Mouse (Mus musculus) forebrain, embryonic 11.5 days (tissue): ENCODE measurements at regions not wholly inside any gene's neighbourhood (a gene's known extent, or its start where the extent isn't known, plus 50 kb on each side); places are given as distances from the start of the nearest gene placed in this dataset.
"Not testable (repeated sequence)": the region's sequence is repeated elsewhere in the genome, so short reads cannot be mapped to it uniquely, and the experiment has no call there.

Source experiments
- ATAC-seq: fragments of 200-750 bp; cut with Nextera tagmentation; replicated peaks from 2 replicates; pipeline ENCODE4 v1.8.0; 2017; ENCODE audit warnings: moderate TSS enrichment; ENCODE audit not compliant: low FRiP score
- DNase-seq: peaks from one replicate; pipeline ENCODE4 v3.0.0-alpha.2; 2017; ENCODE audit warnings: low spot score
- H3K27ac ChIP-seq: fragments of 300-500 bp; sonication (generic); 2 replicates; pipeline ENCODE4 v1.5.1; 2014; ENCODE audit warnings: low read depth, low read length
- H3K27me3 ChIP-seq: fragments of 300-500 bp; sonication (generic); 2 replicates; pipeline ENCODE4 v1.6.1; 2014; ENCODE audit warnings: mild to moderate bottlenecking, low read length, mixed read lengths; ENCODE audit not compliant: control insufficient read depth, insufficient read depth
- H3K36me3 ChIP-seq: fragments of 300-500 bp; sonication (generic); 2 replicates; pipeline ENCODE4 v1.6.1; 2014; ENCODE audit warnings: mild to moderate bottlenecking, low read length, moderate library complexity, mixed read lengths; ENCODE audit not compliant: control insufficient read depth, insufficient read depth
- H3K4me1 ChIP-seq: fragments of 300-500 bp; sonication (generic); replicated peaks from 2 replicates; pipeline ENCODE4 v1.6.1; 2014; ENCODE audit warnings: low read length, mixed read lengths; ENCODE audit not compliant: control insufficient read depth, insufficient read depth
- H3K4me2 ChIP-seq: fragments of 300-500 bp; sonication (generic); 2 replicates; pipeline ENCODE4 v1.6.1; 2014; ENCODE audit warnings: low read depth, mild to moderate bottlenecking, low read length, moderate library complexity, mixed read lengths; ENCODE audit not compliant: severe bottlenecking
- H3K4me3 ChIP-seq: fragments of 300-500 bp; sonication (generic); 2 replicates; pipeline ENCODE4 v1.5.1; 2014; ENCODE audit warnings: low read depth, low read length
- H3K9ac ChIP-seq: fragments of 300-500 bp; sonication (generic); 2 replicates; pipeline ENCODE4 v1.6.1; 2014; ENCODE audit warnings: low read length
- H3K9me3 ChIP-seq: fragments of 300-500 bp; sonication (generic); 2 replicates; pipeline ENCODE4 v1.6.1; 2016; ENCODE audit warnings: low read length, mixed read lengths; ENCODE audit not compliant: control insufficient read depth
- WGBS: fragments of 180-500 bp; shearing (Covaris S2); extraction: QIAGEN DNeasy Blood & Tissue Kit; methylation state at CpG from one replicate; pipeline ENCODE4 v1.1.7; 2014; 5-methylcytosine and 5-hydroxymethylcytosine counted together

DNA sequence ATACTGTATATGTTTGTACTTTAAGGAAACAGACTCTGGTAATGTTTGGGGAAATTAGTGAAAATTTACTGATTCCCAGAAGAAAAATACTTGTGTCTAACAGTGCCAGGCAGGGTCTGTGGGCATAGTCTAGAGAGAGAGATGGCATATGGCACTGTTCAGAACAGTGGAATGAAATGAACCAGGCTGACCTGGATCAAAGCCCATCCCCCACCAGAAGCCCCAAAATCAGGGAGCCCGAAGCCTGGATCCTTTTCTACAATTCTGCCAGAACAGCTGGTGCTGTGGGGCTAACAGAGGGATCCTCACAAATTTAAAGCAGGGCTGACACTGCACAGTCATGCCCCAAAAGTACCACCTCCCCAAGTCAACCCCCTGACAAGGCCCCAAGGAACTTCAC, 131.1 kb upstream of the Ppp2r2d start:
- Histone ChIP-seq H3K27me3 (no peaks in the 10 kb centered on the region), H3K9me3 (no peaks in the 10 kb centered on the region), H3K4me1 (no peaks in the 10 kb centered on the region), H3K27ac (no peak overlapping the region), H3K4me2 (no peak overlapping the region), H3K36me3 (no peaks in the 10 kb centered on the region), H3K9ac (no peak overlapping the region), H3K4me3 (no peak overlapping the region)
- ATAC-seq (no peak), DNase-seq (no peak)
- 72% methylated on average over 1 of the region's 1 CpGs for WGBS

DNA sequence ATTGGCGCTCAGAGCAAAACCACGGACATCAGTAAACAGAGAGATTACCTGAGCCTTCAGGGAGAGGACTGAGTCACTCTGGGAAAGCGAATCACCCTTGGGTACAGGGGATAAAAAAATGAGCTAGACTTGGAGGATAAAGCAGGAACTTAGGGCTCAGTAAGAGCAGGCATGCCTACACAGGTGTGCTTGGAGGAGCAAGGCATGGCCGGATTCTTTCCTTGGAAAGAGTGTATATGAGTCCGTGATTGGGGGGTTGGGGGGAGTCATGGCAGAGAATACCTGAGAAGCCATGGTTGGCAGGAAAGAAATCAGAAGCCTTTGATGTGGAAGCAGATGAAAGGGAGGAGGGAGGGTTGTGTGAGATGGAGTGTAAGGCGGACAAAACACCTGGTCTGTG, 137.5 kb upstream of the Ppp2r2d start:
- ATAC-seq (no peak), DNase-seq (no peak)
- Histone ChIP-seq H3K4me2 (no peak overlapping the region), H3K36me3 (no peaks in the 10 kb centered on the region), H3K27ac (no peak overlapping the region), H3K4me3 (no peak overlapping the region), H3K9ac (no peak overlapping the region), H3K27me3 (no peaks in the 10 kb centered on the region), H3K9me3 (no peaks in the 10 kb centered on the region), H3K4me1 (no peaks in the 10 kb centered on the region)
- WGBS, result 87% methylated on average over 6 of the region's 6 CpGs

DNA sequence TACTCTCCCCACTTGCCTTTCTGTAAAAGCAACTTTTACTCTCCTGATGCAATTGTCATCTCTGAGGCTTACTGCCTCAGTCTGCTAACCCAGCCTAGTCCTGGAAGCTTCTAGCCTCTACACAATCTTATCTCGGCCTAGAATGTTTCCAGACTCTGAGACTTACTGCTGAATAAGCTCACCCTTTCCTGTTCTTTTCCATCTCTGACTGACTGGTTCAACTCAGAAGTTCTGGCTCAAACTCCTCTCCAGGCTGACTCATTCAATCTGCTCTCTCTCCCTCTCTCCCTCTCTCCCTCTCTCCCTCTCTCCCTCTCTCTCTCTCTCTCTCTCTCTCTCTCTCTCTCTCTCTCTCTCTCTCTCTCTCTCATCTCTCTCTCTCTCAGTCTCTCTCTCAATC, 146.3 kb upstream of the Ppp2r2d start:
- H3K4me3 ChIP-seq, H3K36me3 ChIP-seq, ATAC-seq, H3K9ac ChIP-seq, DNase-seq, H3K27me3 ChIP-seq, H3K4me2 ChIP-seq, H3K9me3 ChIP-seq, H3K4me1 ChIP-seq, H3K27ac ChIP-seq: not testable (repeated sequence)
- WGBS, result 81% methylated on average over 1 of the region's 1 CpGs

DNA sequence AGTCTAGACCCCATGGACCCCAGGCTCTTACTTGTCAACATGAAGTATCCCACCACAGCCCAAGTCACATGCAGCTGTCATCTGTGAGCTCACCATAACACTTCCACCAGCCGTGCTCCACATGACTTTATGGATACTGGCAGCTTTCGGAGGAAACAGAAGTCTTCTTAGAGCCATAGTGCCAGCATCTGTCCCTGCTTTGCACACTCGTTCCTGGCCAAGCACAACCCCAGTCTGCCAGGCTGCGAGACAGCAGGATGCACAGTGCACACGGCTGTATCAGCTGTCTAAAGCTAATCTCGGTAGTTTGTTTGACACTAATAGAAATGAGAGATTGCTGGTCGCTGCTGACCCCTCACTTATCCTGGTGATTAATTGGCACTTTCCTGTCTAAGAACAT, 163.7 kb upstream of the Ppp2r2d start:
- no peak for DNase-seq
- no peak overlapping the region for H3K9ac ChIP-seq

DNA sequence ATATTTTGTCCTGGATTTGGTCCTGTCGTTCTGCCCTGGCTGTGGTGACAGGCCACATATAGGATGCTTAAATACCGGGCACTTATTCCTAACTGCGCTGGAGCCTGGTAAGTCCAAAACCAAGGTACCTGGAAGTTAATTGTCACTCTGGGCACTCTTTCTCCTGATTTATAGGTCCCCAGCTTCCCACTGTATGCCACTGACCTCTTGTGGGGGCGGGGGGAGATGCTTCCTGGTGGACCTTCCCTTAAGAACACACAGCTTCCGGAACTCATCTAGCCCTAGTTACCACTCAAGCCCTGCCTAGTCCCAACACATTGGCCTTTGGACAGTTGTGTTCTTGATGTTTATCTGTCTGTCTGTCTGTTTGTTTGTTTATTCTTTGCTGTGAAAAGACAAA, 165.3 kb upstream of the Ppp2r2d start:
- Histone ChIP-seq H3K9ac (no peak overlapping the region), H3K4me2 (no peak overlapping the region), H3K4me1 (no peaks in the 10 kb centered on the region), H3K9me3 (no peaks in the 10 kb centered on the region), H3K36me3 (no peaks in the 10 kb centered on the region), H3K27ac (no peak overlapping the region), H3K27me3 (no peaks in the 10 kb centered on the region), H3K4me3 (no peak overlapping the region)
- ATAC-seq, result no peak
- 87% methylated on average over 5 of the region's 5 CpGs for WGBS
- DNase-seq, result no peak

More for the DNA sequence above, 163.7 kb upstream of the Ppp2r2d start:
- Histone ChIP-seq H3K4me2 (no peak overlapping the region), H3K27me3 (no peaks in the 10 kb centered on the region), H3K9me3 (no peaks in the 10 kb centered on the region), H3K36me3 (no peaks in the 10 kb centered on the region), H3K27ac (no peak overlapping the region), H3K4me1 (no peaks in the 10 kb centered on the region), H3K4me3 (no peak overlapping the region)
- ATAC-seq, result no peak
- WGBS, result 87% methylated on average over 7 of the region's 7 CpGs

DNA sequence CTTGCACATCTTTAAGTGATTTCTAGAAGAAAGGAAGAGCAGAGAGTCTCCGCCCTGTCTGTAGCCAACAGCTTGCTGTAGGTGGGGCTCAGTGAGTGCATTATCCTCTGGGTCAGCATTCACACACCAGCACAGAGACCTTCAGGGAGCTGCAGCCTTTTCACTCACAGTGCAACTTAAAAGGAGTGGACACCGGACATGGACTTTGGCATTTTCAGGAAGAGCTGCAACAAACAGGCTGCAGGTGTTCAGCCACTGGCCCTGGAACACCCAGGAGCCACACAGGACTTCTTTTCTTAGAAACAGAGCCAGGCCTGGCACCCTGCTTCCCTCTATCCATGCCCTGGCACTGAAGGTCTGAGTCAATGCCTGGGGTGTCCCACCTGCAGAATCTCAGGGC, 166.3 kb upstream of the Ppp2r2d start:
- no peak overlapping the region for H3K4me2 ChIP-seq
- DNase-seq (no peak), ATAC-seq (no peak)
- H3K9ac ChIP-seq, result no peak overlapping the region
- H3K36me3 ChIP-seq, result no peaks in the 10 kb centered on the region
- H3K4me3 ChIP-seq, result no peak overlapping the region
- WGBS, result 90% methylated on average over 2 of the region's 2 CpGs
- no peak overlapping the region for H3K27ac ChIP-seq
- no peaks in the 10 kb centered on the region for H3K27me3 ChIP-seq
- H3K4me1 ChIP-seq, result no peaks in the 10 kb centered on the region
- no peaks in the 10 kb centered on the region for H3K9me3 ChIP-seq

DNA sequence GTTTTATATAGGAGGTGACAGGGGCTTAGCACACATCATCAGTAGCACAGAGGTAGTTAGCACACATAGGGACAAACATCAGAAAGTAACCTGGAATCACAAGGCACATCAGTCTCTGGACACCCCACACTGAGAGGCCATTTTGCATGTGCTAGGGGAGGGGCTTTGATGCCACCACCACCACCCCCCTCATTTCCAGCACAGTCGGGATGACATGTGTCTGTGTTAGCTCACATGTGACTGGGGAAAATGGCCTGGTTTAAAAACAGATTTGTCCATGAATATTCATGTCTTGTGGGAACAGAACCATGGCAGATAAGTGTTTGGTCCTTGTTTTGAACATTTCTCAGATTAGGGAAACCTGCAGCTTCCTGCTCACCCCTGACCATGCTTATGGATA, 172.9 kb upstream of the Ppp2r2d start:
- 58% methylated on average over 1 of the region's 1 CpGs for WGBS
- Histone ChIP-seq H3K4me2 (no peak overlapping the region), H3K36me3 (no peaks in the 10 kb centered on the region), H3K27ac (no peak overlapping the region), H3K27me3 (no peaks in the 10 kb centered on the region), H3K4me1 (no peaks in the 10 kb centered on the region), H3K9ac (no peak overlapping the region), H3K4me3 (no peak overlapping the region), H3K9me3 (no peaks in the 10 kb centered on the region)
- no peak for ATAC-seq
- DNase-seq, result no peak

DNA sequence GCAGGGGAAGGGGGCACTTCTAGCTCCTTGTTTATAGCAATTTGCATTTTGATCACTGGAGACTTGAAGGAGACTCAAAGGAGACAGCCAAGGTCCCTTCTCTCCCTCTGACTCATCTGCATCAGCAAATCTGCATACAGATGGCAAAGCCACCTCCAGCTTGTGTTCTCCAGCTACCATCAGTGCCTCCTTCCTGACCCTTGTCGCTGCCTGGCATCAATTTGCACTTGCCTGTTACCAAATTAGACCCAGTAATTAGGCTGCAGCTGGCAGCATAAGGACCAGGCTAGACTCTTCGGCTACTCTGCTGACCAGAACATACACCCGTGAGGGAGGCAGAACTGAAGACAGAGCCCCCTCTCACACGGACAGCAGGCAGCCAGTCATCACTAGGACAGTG, 177.5 kb upstream of the Ppp2r2d start:
- H3K4me1 ChIP-seq, result no peaks in the 10 kb centered on the region
- no peak overlapping the region for H3K4me2 ChIP-seq
- no peaks in the 10 kb centered on the region for H3K27me3 ChIP-seq
- no peaks in the 10 kb centered on the region for H3K9me3 ChIP-seq
- ATAC-seq (peak; percentile 51), DNase-seq (no peak)
- H3K9ac ChIP-seq, result no peak overlapping the region
- H3K36me3 ChIP-seq, result no peaks in the 10 kb centered on the region
- no peak overlapping the region for H3K27ac ChIP-seq
- no peak overlapping the region for H3K4me3 ChIP-seq
- 50% methylated on average over 4 of the region's 4 CpGs for WGBS

DNA sequence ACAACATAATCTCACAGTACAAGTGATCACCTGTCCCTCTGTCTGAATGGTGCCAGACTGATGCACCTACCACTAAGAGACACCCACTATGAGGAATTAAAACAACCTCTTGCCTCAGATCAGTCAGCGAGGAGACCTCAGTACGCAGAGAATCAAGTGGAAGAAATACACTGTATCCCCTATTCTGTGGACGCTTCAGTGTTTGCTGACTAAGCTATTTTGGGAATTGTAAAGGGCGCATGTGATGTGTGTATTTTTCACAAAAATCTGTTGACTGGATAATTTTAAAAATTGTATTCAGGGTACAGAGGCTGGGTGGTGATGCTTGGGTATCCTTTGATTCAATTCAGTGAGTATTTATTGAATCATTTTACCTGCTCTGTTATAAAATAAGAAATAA, 185.8 kb upstream of the Ppp2r2d start:
- Histone ChIP-seq H3K4me1 (no peaks in the 10 kb centered on the region), H3K4me2 (no peak overlapping the region), H3K36me3 (no peaks in the 10 kb centered on the region), H3K4me3 (no peak overlapping the region), H3K9ac (no peak overlapping the region), H3K27me3 (no peaks in the 10 kb centered on the region), H3K27ac (no peak overlapping the region), H3K9me3 (no peaks in the 10 kb centered on the region)
- WGBS, result 92% methylated on average over 4 of the region's 4 CpGs
- ATAC-seq, result no peak
- DNase-seq, result no peak
